Mouse (Mus musculus) limb, embryonic 12.5 days (tissue): ENCODE measurements at regions not wholly inside any gene's neighbourhood (a gene's known extent, or its start where the extent isn't known, plus 50 kb on each side); places are given as distances from the start of the nearest gene placed in this dataset.

Source experiments
- ATAC-seq: fragments of 200-750 bp; cut with Nextera tagmentation; 2 replicates; pipeline ENCODE4 v1.8.0; 2017; ENCODE audit warnings: low read depth, moderate TSS enrichment; ENCODE audit not compliant: insufficient number of reproducible peaks, insufficient read depth, low FRiP score, low TSS enrichment
- H3K27ac ChIP-seq: fragments of 300-500 bp; sonication (generic); 2 replicates; pipeline ENCODE4 v1.5.1; 2016; ENCODE audit warnings: mild to moderate bottlenecking, moderate library complexity
- H3K27me3 ChIP-seq: fragments of 300-500 bp; sonication (generic); 2 replicates; pipeline ENCODE4 v1.6.1; 2016; ENCODE audit warnings: mild to moderate bottlenecking, moderate library complexity
- H3K36me3 ChIP-seq: fragments of 300-500 bp; sonication (generic); 2 replicates; pipeline ENCODE4 v1.6.1; 2016; ENCODE audit warnings: mild to moderate bottlenecking, moderate library complexity
- H3K4me1 ChIP-seq: fragments of 300-500 bp; sonication (generic); replicated peaks from 2 replicates; pipeline ENCODE4 v1.6.1; 2016
- H3K4me2 ChIP-seq: fragments of 300-500 bp; sonication (generic); 2 replicates; pipeline ENCODE4 v1.6.1; 2016; ENCODE audit warnings: mild to moderate bottlenecking, moderate library complexity
- H3K4me3 ChIP-seq: fragments of 300-500 bp; sonication (generic); replicated peaks from 2 replicates; pipeline ENCODE4 v1.5.1; 2016; ENCODE audit warnings: mild to moderate bottlenecking
- H3K9ac ChIP-seq: fragments of 300-500 bp; sonication (generic); replicated peaks from 2 replicates; pipeline ENCODE4 v1.6.1; 2016; ENCODE audit warnings: mild to moderate bottlenecking, moderate library complexity
- H3K9me3 ChIP-seq: fragments of 300-500 bp; sonication (generic); 2 replicates; pipeline ENCODE4 v1.6.1; 2016; ENCODE audit warnings: mild to moderate bottlenecking, moderate library complexity
- WGBS: fragments of 180-500 bp; shearing (Covaris S2); methylation state at CpG from one replicate; pipeline ENCODE4 v1.1.7; 2016; 5-methylcytosine and 5-hydroxymethylcytosine counted together

DNA sequence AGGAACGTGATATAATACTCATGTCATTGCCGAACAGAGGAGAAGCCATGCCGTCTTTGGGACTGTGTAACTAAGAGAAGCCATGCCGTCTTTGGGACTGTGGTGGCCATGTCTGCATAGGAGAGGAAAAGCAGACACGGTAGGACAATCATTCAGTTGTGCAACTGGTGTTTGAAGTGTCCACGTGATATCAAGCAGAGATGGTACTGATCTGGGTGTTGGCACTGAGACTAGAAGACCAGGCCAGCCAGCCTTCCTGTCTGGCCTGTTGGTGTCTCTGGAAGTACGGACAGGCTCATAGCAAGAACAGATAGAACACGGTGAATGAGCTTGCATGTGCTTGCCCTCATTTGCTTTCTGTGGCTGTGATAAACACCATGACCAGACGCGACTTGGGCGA is 175.7 kb downstream of the Slc38a4 start:
- peaks cover 20% of the 10 kb centered on the region for H3K4me1 ChIP-seq
- ATAC-seq, result no peak
- WGBS, result 92% methylated on average over 11 of the region's 11 CpGs

GRCm38 (mm10) chr15:96878796-96879195 is 177.0 kb downstream of the Slc38a4 start:
- no peak overlapping the region for H3K9ac ChIP-seq
- no peak overlapping the region for H3K4me3 ChIP-seq
- H3K4me2 ChIP-seq, result no peak overlapping the region
- peaks cover 32% of the 10 kb centered on the region for H3K4me1 ChIP-seq
- ATAC-seq, result no peak
- no peak overlapping the region for H3K27ac ChIP-seq
- WGBS, result 70% methylated on average over 4 of the region's 4 CpGs
- no peaks in the 10 kb centered on the region for H3K27me3 ChIP-seq
- no peaks in the 10 kb centered on the region for H3K9me3 ChIP-seq
- no peaks in the 10 kb centered on the region for H3K36me3 ChIP-seq

More for the DNA sequence above, 175.7 kb downstream of the Slc38a4 start:
- Histone ChIP-seq H3K4me3 (no peak overlapping the region), H3K27ac (no peak overlapping the region), H3K9me3 (no peaks in the 10 kb centered on the region), H3K27me3 (no peaks in the 10 kb centered on the region), H3K36me3 (no peaks in the 10 kb centered on the region), H3K4me2 (no peak overlapping the region), H3K9ac (no peak overlapping the region)

DNA sequence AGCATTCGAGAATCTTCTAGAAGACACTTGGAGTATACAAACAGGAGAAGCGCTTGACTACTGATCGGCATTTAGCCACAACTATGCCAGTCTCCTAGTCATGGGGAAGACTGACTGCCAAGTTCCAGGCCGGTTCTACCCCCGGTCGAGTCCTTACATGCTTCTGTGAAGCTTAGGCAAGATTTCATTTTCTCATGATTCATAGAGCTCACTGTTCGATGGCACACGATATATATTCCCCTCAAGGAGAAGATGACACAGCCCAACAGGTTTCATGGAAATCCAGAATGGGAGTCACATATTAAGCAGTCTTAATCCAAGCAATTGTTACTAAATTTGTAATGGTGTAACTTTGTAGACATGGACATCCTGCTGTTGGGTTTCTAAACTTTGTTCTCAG is 177.8 kb downstream of the Slc38a4 start:
- Histone ChIP-seq H3K4me1 (peaks cover 34% of the 10 kb centered on the region), H3K27ac (no peak overlapping the region), H3K27me3 (no peaks in the 10 kb centered on the region), H3K9me3 (no peaks in the 10 kb centered on the region), H3K4me3 (no peak overlapping the region), H3K36me3 (no peaks in the 10 kb centered on the region), H3K4me2 (no peak overlapping the region), H3K9ac (no peak overlapping the region)
- no peak for ATAC-seq
- WGBS, result 85% methylated on average over 8 of the region's 8 CpGs

DNA sequence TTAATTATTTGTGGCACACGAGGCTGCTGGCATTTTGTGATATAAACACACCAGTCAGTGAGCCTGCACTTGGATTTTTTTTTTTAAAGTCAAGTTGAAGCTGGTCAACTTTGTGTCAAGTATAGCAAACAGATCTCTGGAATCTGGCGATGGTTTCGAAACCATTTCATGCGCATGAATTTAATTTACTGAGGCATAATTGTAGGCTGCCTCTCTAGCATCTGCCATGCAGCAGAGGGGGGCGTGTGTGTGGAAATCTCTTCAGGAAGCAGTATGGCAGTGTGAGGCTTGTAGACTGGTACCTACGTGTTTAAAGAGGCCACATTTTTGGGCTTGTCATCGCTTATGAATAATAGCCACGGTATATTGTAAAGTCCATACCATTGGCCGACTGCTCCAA is 177.7 kb upstream of the Slc38a2 start:
- Histone ChIP-seq H3K9me3 (no peaks in the 10 kb centered on the region), H3K27me3 (no peaks in the 10 kb centered on the region), H3K4me3 (no peak overlapping the region), H3K9ac (no peak overlapping the region), H3K27ac (no peak overlapping the region), H3K36me3 (no peaks in the 10 kb centered on the region), H3K4me2 (no peak overlapping the region), H3K4me1 (peaks cover 30% of the 10 kb centered on the region)
- 75% methylated on average over 9 of the region's 9 CpGs for WGBS
- ATAC-seq, result no peak

GRCm38 (mm10) chr15:96874145-96874544 is 174.6 kb upstream of the Slc38a2 start:
- Histone ChIP-seq H3K36me3 (no peaks in the 10 kb centered on the region), H3K4me1 (peaks cover 17% of the 10 kb centered on the region), H3K27me3 (no peaks in the 10 kb centered on the region), H3K4me3 (no peak overlapping the region), H3K9ac (no peak overlapping the region), H3K9me3 (no peaks in the 10 kb centered on the region), H3K4me2 (peak overlapping the region; percentile 13; the same call in 1 of the 2 replicates), H3K27ac (no peak overlapping the region)
- peak; percentile 71; the same call in 1 of the 2 replicates for ATAC-seq
- 14% methylated on average over 8 of the region's 8 CpGs for WGBS

- Histone ChIP-seq H3K27ac (peak overlapping the region; percentile 53; the same call in 1 of the 2 replicates), H3K9ac (no peak overlapping the region), H3K4me2 (no peak overlapping the region), H3K4me1 (peaks cover 17% of the 10 kb centered on the region), H3K4me3 (no peak overlapping the region), H3K9me3 (no peaks in the 10 kb centered on the region), H3K27me3 (no peaks in the 10 kb centered on the region), H3K36me3 (no peaks in the 10 kb centered on the region)
- WGBS, result 71% methylated on average over 7 of the region's 7 CpGs
- no peak for ATAC-seq
Measured at GRCm38 (mm10) chr15:96873562-96873961, 174.0 kb upstream of the Slc38a2 start.

- Histone ChIP-seq H3K27ac (peak overlapping the region; percentile 53; the same call in 1 of the 2 replicates), H3K9ac (no peak overlapping the region), H3K4me3 (no peak overlapping the region), H3K4me1 (peaks cover 17% of the 10 kb centered on the region), H3K36me3 (no peaks in the 10 kb centered on the region), H3K4me2 (no peak overlapping the region), H3K27me3 (no peaks in the 10 kb centered on the region), H3K9me3 (no peaks in the 10 kb centered on the region)
- 46% methylated on average over 4 of the region's 4 CpGs for WGBS
- ATAC-seq, result no peak
Measured at GRCm38 (mm10) chr15:96873126-96873525, 173.6 kb upstream of the Slc38a2 start.

DNA sequence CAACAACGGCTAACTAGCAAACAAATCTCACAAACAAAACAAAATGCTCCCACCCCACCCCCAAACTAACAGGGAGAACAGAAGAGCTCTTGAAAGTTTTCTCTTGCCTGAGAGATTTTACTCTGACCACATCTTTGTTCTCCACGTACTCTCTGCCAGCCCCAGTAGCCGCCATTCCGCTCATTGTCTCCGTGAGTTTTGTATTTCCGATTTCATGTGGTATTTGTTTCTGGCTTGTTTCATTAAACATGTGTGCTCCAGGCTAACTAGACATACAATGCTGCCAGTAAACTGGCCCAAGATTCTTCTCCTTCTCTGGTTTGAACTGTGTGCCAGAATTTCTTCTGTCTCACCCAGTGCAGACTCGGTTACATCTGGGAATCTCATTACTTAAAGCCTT is 168.2 kb upstream of the Slc38a2 start:
- no peaks in the 10 kb centered on the region for H3K27me3 ChIP-seq
- no peak overlapping the region for H3K4me2 ChIP-seq
- 79% methylated on average over 7 of the region's 7 CpGs for WGBS
- H3K4me3 ChIP-seq, result no peak overlapping the region
- H3K36me3 ChIP-seq, result no peaks in the 10 kb centered on the region
- H3K9me3 ChIP-seq, result no peaks in the 10 kb centered on the region
- no peak for ATAC-seq
- no peaks in the 10 kb centered on the region for H3K4me1 ChIP-seq
- H3K27ac ChIP-seq, result no peak overlapping the region
- no peak overlapping the region for H3K9ac ChIP-seq

DNA sequence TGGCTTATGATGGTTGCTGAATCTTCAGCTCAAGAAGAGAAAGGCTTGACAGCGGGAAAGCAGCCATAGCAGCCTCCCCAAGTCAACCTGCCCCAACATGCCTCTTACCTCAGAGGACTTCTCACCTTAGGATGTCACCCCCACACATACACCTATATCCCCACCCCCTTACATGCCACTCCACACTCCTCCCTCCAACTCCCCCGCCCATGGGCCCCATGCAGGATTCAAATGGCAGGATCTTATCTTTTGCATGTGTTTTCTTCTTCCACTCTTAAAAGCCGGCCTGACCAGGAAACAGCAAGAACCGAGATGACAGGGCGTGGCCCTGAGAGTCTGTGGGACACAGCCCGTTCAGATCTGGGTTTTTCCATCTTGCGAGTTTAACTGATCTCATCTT is 166.4 kb upstream of the Slc38a2 start:
- no peak overlapping the region for H3K4me3 ChIP-seq

GRCm38 (mm10) chr15:96857709-96858108 is 158.2 kb upstream of the Slc38a2 start:
- WGBS, result 72% methylated on average over 3 of the region's 3 CpGs
- Histone ChIP-seq H3K4me1 (no peaks in the 10 kb centered on the region), H3K9me3 (no peaks in the 10 kb centered on the region), H3K4me3 (no peak overlapping the region), H3K27ac (no peak overlapping the region), H3K27me3 (no peaks in the 10 kb centered on the region), H3K36me3 (no peaks in the 10 kb centered on the region), H3K9ac (no peak overlapping the region), H3K4me2 (no peak overlapping the region)
- ATAC-seq, result no peak

More for the DNA sequence above, 166.4 kb upstream of the Slc38a2 start:
- Histone ChIP-seq H3K4me1 (no peaks in the 10 kb centered on the region), H3K9ac (no peak overlapping the region), H3K27ac (no peak overlapping the region), H3K36me3 (no peaks in the 10 kb centered on the region), H3K4me2 (no peak overlapping the region), H3K27me3 (no peaks in the 10 kb centered on the region), H3K9me3 (no peaks in the 10 kb centered on the region)
- 87% methylated on average over 7 of the region's 7 CpGs for WGBS
- no peak for ATAC-seq

DNA sequence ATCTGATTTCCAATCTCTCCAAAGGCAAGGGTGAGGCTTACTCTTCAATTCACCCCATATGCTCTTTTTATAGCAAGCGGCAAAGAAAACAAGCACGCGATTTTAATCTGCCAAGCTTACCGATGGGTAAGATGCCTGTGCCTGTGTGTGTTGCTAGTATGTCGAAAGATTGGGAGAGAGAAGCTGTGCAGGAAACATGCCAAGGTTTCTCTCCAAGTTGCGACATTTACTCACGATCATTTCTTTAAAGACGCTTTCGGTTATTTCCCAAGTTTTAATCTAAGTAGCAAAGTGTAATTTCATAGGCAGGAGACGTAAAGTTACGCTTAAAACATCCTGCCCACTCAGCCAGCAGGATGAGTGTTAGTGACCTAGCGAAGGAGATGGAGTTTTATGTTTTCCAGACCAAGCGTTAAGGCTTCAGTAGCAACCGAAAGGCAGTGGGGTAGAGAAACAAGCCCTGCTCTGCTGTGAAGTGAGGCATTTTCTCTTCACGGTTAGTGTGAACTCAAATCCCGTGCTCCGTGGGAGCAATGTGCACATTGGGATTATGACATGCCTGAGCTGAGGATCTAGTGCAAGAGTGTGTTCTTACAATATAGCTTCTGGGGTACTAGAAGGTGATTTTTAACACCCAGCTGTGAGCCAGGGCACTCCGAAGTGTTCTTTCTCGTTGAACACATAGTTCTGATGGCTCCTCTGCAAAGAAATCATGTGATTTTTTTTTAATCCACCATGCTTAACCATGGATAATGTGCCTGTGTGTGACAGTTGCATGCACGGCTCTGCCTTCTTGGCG is 152.6 kb upstream of the Slc38a2 start:
- H3K27ac ChIP-seq, result no peak overlapping the region
- no peaks in the 10 kb centered on the region for H3K27me3 ChIP-seq
- WGBS, result 78% methylated on average over 21 of the region's 21 CpGs
- no peak overlapping the region for H3K4me3 ChIP-seq
- no peaks in the 10 kb centered on the region for H3K4me1 ChIP-seq
- 0 out of 2 replicates have a peak, but pooled peaks cover 2% of the 10 kb centered on the region for H3K9me3 ChIP-seq
- no peaks in the 10 kb centered on the region for H3K36me3 ChIP-seq
- ATAC-seq, result no peak
- H3K9ac ChIP-seq, result no peak overlapping the region
- no peak overlapping the region for H3K4me2 ChIP-seq

- H3K27ac ChIP-seq, result no peak overlapping the region
- H3K36me3 ChIP-seq, result no peaks in the 10 kb centered on the region
- no peak overlapping the region for H3K4me2 ChIP-seq
- no peaks in the 10 kb centered on the region for H3K4me1 ChIP-seq
- no peak for ATAC-seq
- no peak overlapping the region for H3K9ac ChIP-seq
- 0 out of 2 replicates have a peak, but pooled peaks cover 2% of the 10 kb centered on the region for H3K9me3 ChIP-seq
- no peaks in the 10 kb centered on the region for H3K27me3 ChIP-seq
- H3K4me3 ChIP-seq, result no peak overlapping the region
- WGBS, result 84% methylated on average over 2 of the region's 2 CpGs
Measured at GRCm38 (mm10) chr15:96848150-96848549, 148.6 kb upstream of the Slc38a2 start.
